Mouse (Mus musculus): ENCODE data around the gene Abca5.

DNA sequence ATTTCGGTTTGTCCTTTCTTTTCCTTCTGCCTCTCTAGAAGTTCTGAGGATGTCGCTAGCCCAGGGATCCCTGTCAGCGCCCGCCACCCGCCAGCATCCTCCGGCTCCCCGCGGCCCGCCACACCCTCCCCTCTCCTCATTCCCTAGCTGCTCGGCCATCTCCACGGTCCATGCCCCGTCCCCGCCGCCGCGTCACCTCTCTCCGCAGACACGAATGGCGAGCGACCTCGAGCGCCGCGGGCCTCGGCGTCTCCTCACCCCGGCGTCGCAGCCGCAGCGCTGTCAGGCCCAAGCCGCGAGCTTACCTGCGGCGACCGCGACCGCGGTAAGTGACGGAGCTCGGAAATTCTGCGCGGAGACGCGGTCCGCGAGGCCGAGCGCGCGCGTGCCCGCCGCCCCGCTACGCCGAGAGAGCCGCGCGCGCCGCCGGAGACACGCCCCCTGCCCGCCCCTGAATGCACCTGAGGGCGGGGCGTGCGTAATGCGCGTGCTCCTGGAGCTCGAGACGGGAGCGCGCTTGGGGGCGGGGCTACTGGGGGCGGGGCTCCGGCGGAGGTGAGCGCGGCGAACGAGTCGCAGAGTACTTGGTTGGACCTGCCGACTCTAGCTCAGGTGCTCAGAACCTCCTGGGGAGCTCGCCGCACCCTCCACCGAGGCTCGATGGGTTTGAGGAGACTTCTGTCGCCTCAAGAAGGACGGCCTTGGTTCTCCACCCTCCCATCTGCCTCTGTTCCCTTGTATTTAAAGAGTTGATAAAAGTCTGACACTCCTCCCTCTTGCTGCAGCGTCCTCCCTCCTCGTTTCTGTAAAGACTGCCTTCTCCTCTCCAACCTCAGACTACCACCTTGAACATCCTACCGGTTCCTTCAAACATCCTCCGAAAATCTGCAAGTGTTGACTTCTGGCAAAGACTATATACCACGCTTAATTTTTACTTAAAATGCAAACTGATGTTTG, at the start of gene Abca5:
- TF ChIP-seq CTCF (IDR thresholded peaks at IDR 0.05; ENCODE audit: borderline replicate concordance, insufficient read depth, low read depth, low read length) (no peak), POLR2A (IDR thresholded peaks at IDR 0.05; ENCODE audit: borderline replicate concordance, insufficient read depth, low read length) (peak; percentile 95)

All from cerebellum, adult 2 months (tissue).